Mouse (Mus musculus) myocyte (in vitro differentiated cells): ENCODE data around the gene Ehbp1l1. TPM values are rescaled to one million over a fixed set of nuclear protein-coding genes. Genes with fewer than 3 reads are reported as not detected.
A peak's percentile ranks its signal among the peaks of the same experiment; 100 is the strongest.

ENCODE experiments used
- H3K27me3 ChIP-seq: one replicate; pipeline ENCODE4 v1.6.1; 2011; ENCODE audit not compliant: control insufficient read depth, insufficient read depth, insufficient read length
- H3K36me3 ChIP-seq: one replicate; pipeline ENCODE4 v1.6.1; 2011; ENCODE audit not compliant: control insufficient read depth, insufficient read depth
- H3K4me2 ChIP-seq: one replicate; pipeline ENCODE4 v1.6.1; 2011; ENCODE audit warnings: low read depth, control low read depth
- H3K4me3 ChIP-seq: one replicate; pipeline ENCODE4 v1.5.1; 2011; ENCODE audit warnings: mild to moderate bottlenecking, control low read depth, moderate library complexity
- H3K79me2 ChIP-seq: one replicate; pipeline ENCODE4 v1.6.1; 2011; ENCODE audit not compliant: control insufficient read depth, insufficient read depth
- H3ac ChIP-seq: one replicate; pipeline ENCODE4 v1.6.1; 2011; ENCODE audit not compliant: control insufficient read depth, insufficient read length
- CEBPB ChIP-seq: IDR thresholded peaks from 2 replicates; pipeline ENCODE4 v1.6.1; 2011; ENCODE audit warnings: mild to moderate bottlenecking, moderate library complexity; ENCODE audit not compliant: poor library complexity, insufficient read depth, severe bottlenecking
- E2F4 ChIP-seq: IDR thresholded peaks from one replicate; pipeline ENCODE4 v1.6.1; 2011; ENCODE audit warnings: mild to moderate bottlenecking, control low read depth, moderate library complexity; ENCODE audit not compliant: insufficient read depth
- MAX ChIP-seq: IDR thresholded peaks from one replicate; pipeline ENCODE4 v1.6.1; 2011; ENCODE audit warnings: low read depth, mild to moderate bottlenecking, control low read depth
- MYOD1 ChIP-seq, 3 experiments: IDR thresholded peaks; one replicate each; pipeline ENCODE4 v1.6.1; 2011; ENCODE audit warnings: control low read depth in 2 of 3, low read depth in 2 of 3, mild to moderate bottlenecking in 2 of 3, moderate library complexity in 1 of 3; ENCODE audit not compliant: insufficient read length in 2 of 3, control insufficient read depth in 1 of 3
- MYOG ChIP-seq, 3 experiments: IDR thresholded peaks; one replicate each; pipeline ENCODE4 v1.6.1; 2011; ENCODE audit warnings: control low read depth in 2 of 3, low read depth in 2 of 3, mild to moderate bottlenecking in 2 of 3; ENCODE audit not compliant: insufficient read length in 2 of 3, control insufficient read depth in 1 of 3, insufficient read depth in 1 of 3
- POLR2A ChIP-seq: IDR thresholded peaks from one replicate; pipeline ENCODE4 v1.6.1; 2011; ENCODE audit warnings: low read depth, mild to moderate bottlenecking, control low read depth, moderate library complexity; ENCODE audit not compliant: insufficient read length
- POLR2AphosphoS2 ChIP-seq: IDR thresholded peaks from one replicate; pipeline ENCODE4 v1.6.1; 2011; ENCODE audit warnings: low read depth, control low read depth; ENCODE audit not compliant: insufficient read length
- REST ChIP-seq: IDR thresholded peaks from one replicate; pipeline ENCODE4 v1.6.1; 2011; ENCODE audit warnings: mild to moderate bottlenecking, control low read depth, moderate library complexity; ENCODE audit not compliant: insufficient read depth, insufficient read length
- SRF ChIP-seq: IDR thresholded peaks from one replicate; pipeline ENCODE4 v1.6.1; 2011; ENCODE audit warnings: low read depth; ENCODE audit not compliant: control insufficient read depth, insufficient read length
- TCF12 ChIP-seq: IDR thresholded peaks from one replicate; pipeline ENCODE4 v1.6.1; 2011; ENCODE audit warnings: mild to moderate bottlenecking, control low read depth; ENCODE audit not compliant: poor library complexity, insufficient read depth, severe bottlenecking
- TCF3 ChIP-seq: IDR thresholded peaks from one replicate; pipeline ENCODE4 v1.6.1; 2011; ENCODE audit warnings: low read depth, control low read depth; ENCODE audit not compliant: insufficient read length
- USF1 ChIP-seq: IDR thresholded peaks from one replicate; pipeline ENCODE4 v1.6.1; 2011; ENCODE audit warnings: low read depth, mild to moderate bottlenecking, control low read depth, moderate library complexity
- polyA plus RNA-seq: library from polyadenylated mRNA; unstranded; fragments of >200 nt; fragmentation: generic; extraction: Trizol; gene quantifications from one replicate; pipeline ENCODE4 v1.2.1, GENCODE M21; 2012; ENCODE audit warnings: missing spikeins

Ehbp1l1 gene
- polyA plus RNA-seq, 1 experiment: 97.4 TPM

- peak overlapping the region; percentile 92 for H3K4me2 ChIP-seq
- peaks cover 38% of the 10 kb centered on the region for H3K79me2 ChIP-seq
- no peak for TF ChIP-seq TCF3
- TF ChIP-seq USF1: peak; percentile 87
- peak; percentile 90 for TF ChIP-seq POLR2A
- peak; percentile 87 for TF ChIP-seq E2F4
- TF ChIP-seq POLR2AphosphoS2: peak; percentile 86
- peak in 1 of 3 experiments; percentile 26 for TF ChIP-seq MYOG (IDR thresholded peaks at IDR 0.05; ENCODE audit: control insufficient read depth in 1 of 3, insufficient read depth in 1 of 3, insufficient read length in 2 of 3, low read depth in 2 of 3)
- TF ChIP-seq MAX: peak; percentile 17
- peak in 1 of 3 experiments; percentile 12 for TF ChIP-seq MYOD1 (IDR thresholded peaks at IDR 0.05; ENCODE audit: control insufficient read depth in 1 of 3, insufficient read length in 2 of 3, low read depth in 2 of 3)
- TF ChIP-seq CEBPB: no peak
- TF ChIP-seq REST: no peak
- TF ChIP-seq TCF12: no peak
- peak; percentile 87 for TF ChIP-seq SRF
- H3K4me3 ChIP-seq: peak overlapping the region; percentile 61
- H3K36me3 ChIP-seq: no peaks in the 10 kb centered on the region
- H3ac ChIP-seq: peak overlapping the region; percentile 27
- peaks cover under 1% of the 10 kb centered on the region for H3K27me3 ChIP-seq
These were observed 5.3 kb upstream of the Ehbp1l1 start for GRCm38 (mm10) chr19:5731264-5731978.

GRCm38 (mm10) chr19:5730314-5731186, 4.4 kb upstream of the Ehbp1l1 start:
- Histone ChIP-seq H3K4me3 (peak overlapping the region; percentile 61), H3ac (peak overlapping the region; percentile 27), H3K79me2 (peaks cover 46% of the 10 kb centered on the region), H3K36me3 (no peaks in the 10 kb centered on the region), H3K4me2 (peak overlapping the region; percentile 92), H3K27me3 (no peaks in the 10 kb centered on the region)
- TF ChIP-seq REST: no peak
- TF ChIP-seq CEBPB: no peak
- no peak for TF ChIP-seq MAX
- TF ChIP-seq TCF3: no peak
- TF ChIP-seq MYOD1 (IDR thresholded peaks at IDR 0.05; ENCODE audit: control insufficient read depth in 1 of 3, insufficient read length in 2 of 3, low read depth in 2 of 3): no peak
- TF ChIP-seq MYOG (IDR thresholded peaks at IDR 0.05; ENCODE audit: control insufficient read depth in 1 of 3, insufficient read depth in 1 of 3, insufficient read length in 2 of 3, low read depth in 2 of 3): no peak
- no peak for TF ChIP-seq USF1
- TF ChIP-seq E2F4: no peak
- no peak for TF ChIP-seq POLR2AphosphoS2
- no peak for TF ChIP-seq TCF12
- no peak for TF ChIP-seq SRF
- TF ChIP-seq POLR2A: no peak

GRCm38 (mm10) chr19:5729444-5729815, 3.3 kb upstream of the Ehbp1l1 start, which contains the start of gene Fam89b:
Gene Fam89b, minus strand, starts transcription at chr19:5729653.
- Histone ChIP-seq H3K36me3 (no peaks in the 10 kb centered on the region), H3ac (peak within 1 kb of the TSS; percentile 63), H3K4me2 (peak within 1 kb of the TSS; percentile 97), H3K27me3 (no peaks in the 10 kb centered on the region), H3K4me3 (peak within 1 kb of the TSS; percentile 93), H3K79me2 (peaks cover 50% of the 10 kb centered on the region)
- TF ChIP-seq MYOD1 (IDR thresholded peaks at IDR 0.05; ENCODE audit: control insufficient read depth in 1 of 3, insufficient read length in 2 of 3, low read depth in 2 of 3) (no peak), POLR2A (peak; percentile 90), REST (no peak), MAX (no peak), SRF (no peak), POLR2AphosphoS2 (peak; percentile 84)

GRCm38 (mm10) chr19:5728631-5729443, 2.7 kb upstream of the Ehbp1l1 start:
- peaks cover 55% of the 10 kb centered on the region for H3K79me2 ChIP-seq
- H3K27me3 ChIP-seq: no peaks in the 10 kb centered on the region
- peak overlapping the region; percentile 63 for H3ac ChIP-seq
- H3K4me3 ChIP-seq: peak overlapping the region; percentile 93
- H3K36me3 ChIP-seq: peaks cover 3% of the 10 kb centered on the region
- TF ChIP-seq CEBPB (no peak), MYOG (IDR thresholded peaks at IDR 0.05; ENCODE audit: control insufficient read depth in 1 of 3, insufficient read depth in 1 of 3, insufficient read length in 2 of 3, low read depth in 2 of 3) (peak in 2 of 3 experiments; percentile 14 to 48), TCF3 (no peak), MYOD1 (IDR thresholded peaks at IDR 0.05; ENCODE audit: control insufficient read depth in 1 of 3, insufficient read length in 2 of 3, low read depth in 2 of 3) (peak in 1 of 3 experiments; percentile 32), POLR2AphosphoS2 (peak; percentile 87), SRF (no peak), POLR2A (no peak)
- peak overlapping the region; percentile 97 for H3K4me2 ChIP-seq
